Mouse (Mus musculus): ENCODE results near the gene Ebf3.

- TF ChIP-seq POLR2A (IDR thresholded peaks at IDR 0.05; ENCODE audit: borderline replicate concordance, insufficient read depth, low read length) (no peak), CTCF (IDR thresholded peaks at IDR 0.05; ENCODE audit: borderline replicate concordance, insufficient read depth, low read depth, low read length) (no peak)
These were observed 682 bp upstream of the Ebf3 start for GRCm38 (mm10) chr7:137314710-137315543.

Data from cerebellum, adult 2 months (tissue).